Mouse (Mus musculus): ENCODE measurements around the gene Ndufs6. TPM values are rescaled to one million over a fixed set of nuclear protein-coding genes. Genes with fewer than 3 reads are reported as not detected.

Gene Ndufs6
- total RNA-seq, 2 experiments from 2014 or later: 102 to 242 TPM

Other genes with a start within 250 kb of the Ndufs6 start
- not detected in 2 replicates for gene Irx4, start 68.1 kb downstream of the Ndufs6 start, total RNA-seq (2014; fragmentation: Nextera tagmentation)
- not detected in 2 replicates for gene Irx4, start 68.1 kb downstream of the Ndufs6 start, total RNA-seq (2017)
- 97.8 and 116 TPM in 2 replicates for gene Mrpl36, start within 50 bp of the Ndufs6 start, total RNA-seq (2014; fragmentation: Nextera tagmentation)
- gene Mrpl36, start within 50 bp of the Ndufs6 start, total RNA-seq (2017): 37.9 and 66.9 TPM in 2 replicates
- 16.0 and 19.0 TPM in 2 replicates for gene Lpcat1, start 138.7 kb upstream of the Ndufs6 start, total RNA-seq (2014; fragmentation: Nextera tagmentation)
- 19.8 and 32.3 TPM in 2 replicates for gene Lpcat1, start 138.7 kb upstream of the Ndufs6 start, total RNA-seq (2017)
- gene Slc6a3, start 208.2 kb upstream of the Ndufs6 start, total RNA-seq (2014; fragmentation: Nextera tagmentation): not detected in 2 replicates
- gene Slc6a3, start 208.2 kb upstream of the Ndufs6 start, total RNA-seq (2017): not detected in 2 replicates